Mouse (Mus musculus) olfactory bulb, adult 2 months (tissue): ENCODE results near the gene Abi2.

ENCODE experiments used
- CTCF ChIP-seq: fragments of 200-500 bp; IDR thresholded peaks from 2 replicates; pipeline ENCODE4 v1.5.1; 2012; ENCODE audit warnings: low read depth, mild to moderate bottlenecking, low read length, moderate library complexity; ENCODE audit not compliant: insufficient read depth
- POLR2A ChIP-seq: fragments of 200-500 bp; IDR thresholded peaks from 2 replicates; pipeline ENCODE4 v1.6.1; 2012; ENCODE audit warnings: mild to moderate bottlenecking, low read depth, low read length, moderate library complexity; ENCODE audit not compliant: insufficient read depth

DNA sequence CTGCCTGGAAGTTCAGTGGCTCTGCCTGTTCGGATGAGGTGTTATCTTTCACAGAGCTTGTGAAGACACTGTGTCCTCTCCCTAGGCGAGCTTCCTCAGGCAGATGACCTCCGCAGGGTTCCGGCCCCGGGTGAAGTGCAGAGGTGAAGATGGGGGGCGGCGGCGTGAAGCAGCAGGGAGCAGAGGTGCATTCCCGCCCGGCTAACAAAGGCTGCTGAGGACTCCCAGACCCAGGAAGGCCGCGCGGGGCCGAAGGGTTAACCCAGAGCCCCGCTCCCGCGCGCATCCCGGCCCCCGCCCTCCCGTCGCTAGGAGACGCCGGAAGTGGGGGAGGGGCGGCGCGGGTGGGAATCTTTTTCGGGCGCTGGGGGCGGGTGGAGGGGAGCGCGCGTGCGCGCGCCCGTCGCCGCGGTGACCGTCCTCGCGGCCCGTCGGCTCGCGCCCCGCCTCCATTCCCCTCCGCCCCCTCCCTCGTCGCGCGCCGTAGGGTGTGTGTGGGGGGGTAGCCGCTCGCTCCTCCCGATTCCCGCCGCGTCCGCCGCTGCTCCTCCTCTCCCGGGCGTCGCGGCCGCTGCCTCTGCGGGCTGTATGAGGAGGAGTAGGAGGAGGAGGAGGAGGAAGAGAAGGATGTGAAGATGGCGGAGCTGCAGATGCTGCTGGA is at the start of gene Abi2:
- TF ChIP-seq POLR2A, result peak; percentile 56
- TF ChIP-seq CTCF, result no peak
